Mouse (Mus musculus) megakaryocyte progenitor cell, adult 5-6 weeks (primary cell): ENCODE data around the gene Hoxa1. TPM values are rescaled to one million over a fixed set of nuclear protein-coding genes. Genes with fewer than 3 reads are reported as not detected.

Source experiments
- ATAC-seq: replicated peaks from 2 replicates; pipeline ENCODE4 v1.8.0; 2016; ENCODE audit warnings: mild to moderate bottlenecking, moderate TSS enrichment, inconsistent platforms; ENCODE audit not compliant: poor library complexity
- total RNA-seq, 2 experiments: library from RNA; stranded (forward) in 1 of 2; stranded (reverse) in 1 of 2; fragments of 157-497, 149-512 nt in 1 of 2; fragments of 200-1000 nt in 1 of 2; gene quantifications; 2 replicates each; pipeline versions ENCODE4 v1.2.3 to v1.2.4; 2015 to 2017

Gene Hoxa1
- total RNA-seq, 2 experiments from 2014 or later = 0.17 TPM; not detected in 1

DNA sequence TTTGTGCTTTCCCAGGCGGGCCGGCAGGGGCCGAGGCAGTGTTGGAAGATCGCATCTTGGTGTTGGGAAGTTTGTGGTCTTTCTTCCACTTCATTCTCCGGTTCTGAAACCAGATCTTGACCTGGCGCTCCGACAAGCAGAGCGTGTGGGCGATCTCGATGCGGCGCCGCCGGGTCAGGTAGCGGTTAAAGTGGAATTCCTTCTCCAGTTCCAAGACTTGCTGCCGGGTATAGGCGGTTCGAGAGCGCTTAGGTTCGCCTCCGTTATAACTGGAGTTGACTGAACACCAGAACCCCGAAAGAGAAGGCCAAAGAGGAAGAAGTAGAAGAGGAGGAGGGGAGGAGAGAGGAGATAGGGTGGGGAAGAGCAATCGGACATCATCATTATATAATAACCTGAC, 32.3 kb upstream of the Hoxa1 start:
- no peak for ATAC-seq

- ATAC-seq = no peak
Measured at GRCm38 (mm10) chr6:52189909-52190308, 31.8 kb upstream of the Hoxa1 start.

- ATAC-seq = no peak
Measured at GRCm38 (mm10) chr6:52189172-52189591, 31.1 kb upstream of the Hoxa1 start.

DNA sequence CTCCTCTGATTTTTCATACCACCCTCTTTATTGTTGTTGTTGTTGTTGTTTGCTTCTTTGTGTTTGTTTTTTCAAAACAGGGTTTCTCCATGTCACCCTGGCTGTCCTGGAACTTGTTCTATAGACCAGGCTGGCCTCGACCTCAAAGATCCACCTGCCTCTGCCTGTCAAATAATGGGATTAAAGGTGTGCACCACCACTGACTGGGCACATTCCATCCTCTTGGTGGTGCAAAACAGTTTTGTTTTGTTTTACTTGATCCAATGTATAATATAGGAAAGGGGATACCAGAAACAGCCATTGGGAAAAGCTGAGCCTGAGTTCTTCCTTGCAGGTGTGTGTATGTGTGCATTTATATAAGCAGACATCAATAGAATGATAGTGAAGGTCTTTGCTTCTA, 28.4 kb upstream of the Hoxa1 start:
- no peak for ATAC-seq

DNA sequence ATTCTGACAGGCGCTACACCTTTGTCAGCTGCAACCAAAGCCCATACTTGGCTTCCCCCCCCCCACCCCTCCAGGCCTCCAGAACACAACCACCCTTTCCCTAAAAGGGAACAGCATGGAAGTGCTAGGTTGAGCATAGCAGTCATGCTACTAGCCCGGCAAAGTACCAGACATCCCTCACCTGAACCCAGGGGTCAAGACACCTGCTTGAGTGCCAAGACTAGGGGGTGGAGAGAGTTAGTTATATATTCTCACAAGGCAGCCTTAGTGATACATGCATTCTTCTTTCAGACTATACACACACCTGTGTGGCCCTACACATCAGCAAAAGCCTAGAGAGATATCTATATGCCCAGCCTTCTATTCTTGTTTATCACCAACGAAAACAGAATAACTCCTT, 27.7 kb upstream of the Hoxa1 start:
- ATAC-seq = no peak

- ATAC-seq = no peak
Measured at GRCm38 (mm10) chr6:52185222-52185621, 27.1 kb upstream of the Hoxa1 start.

DNA sequence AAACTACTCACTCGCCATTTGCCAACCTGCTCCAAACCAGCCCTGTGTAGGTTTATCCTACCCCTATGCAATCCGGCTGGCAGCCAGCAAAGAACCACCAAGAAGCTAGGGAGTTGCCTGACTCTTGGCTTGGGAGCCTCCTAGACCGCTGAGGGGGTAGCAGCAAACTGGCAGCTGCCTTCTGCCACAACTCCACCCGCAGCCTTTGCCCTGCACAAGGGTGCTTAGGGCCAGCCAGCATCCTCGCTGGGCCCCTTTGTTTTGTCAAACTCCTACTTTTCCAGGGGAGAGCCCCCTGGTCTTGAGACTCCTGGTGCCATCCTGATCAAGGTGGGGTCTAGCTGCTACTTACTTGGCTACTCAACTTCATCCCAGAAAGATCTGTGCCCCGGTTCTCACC, 26.6 kb upstream of the Hoxa1 start:
- ATAC-seq = no peak

DNA sequence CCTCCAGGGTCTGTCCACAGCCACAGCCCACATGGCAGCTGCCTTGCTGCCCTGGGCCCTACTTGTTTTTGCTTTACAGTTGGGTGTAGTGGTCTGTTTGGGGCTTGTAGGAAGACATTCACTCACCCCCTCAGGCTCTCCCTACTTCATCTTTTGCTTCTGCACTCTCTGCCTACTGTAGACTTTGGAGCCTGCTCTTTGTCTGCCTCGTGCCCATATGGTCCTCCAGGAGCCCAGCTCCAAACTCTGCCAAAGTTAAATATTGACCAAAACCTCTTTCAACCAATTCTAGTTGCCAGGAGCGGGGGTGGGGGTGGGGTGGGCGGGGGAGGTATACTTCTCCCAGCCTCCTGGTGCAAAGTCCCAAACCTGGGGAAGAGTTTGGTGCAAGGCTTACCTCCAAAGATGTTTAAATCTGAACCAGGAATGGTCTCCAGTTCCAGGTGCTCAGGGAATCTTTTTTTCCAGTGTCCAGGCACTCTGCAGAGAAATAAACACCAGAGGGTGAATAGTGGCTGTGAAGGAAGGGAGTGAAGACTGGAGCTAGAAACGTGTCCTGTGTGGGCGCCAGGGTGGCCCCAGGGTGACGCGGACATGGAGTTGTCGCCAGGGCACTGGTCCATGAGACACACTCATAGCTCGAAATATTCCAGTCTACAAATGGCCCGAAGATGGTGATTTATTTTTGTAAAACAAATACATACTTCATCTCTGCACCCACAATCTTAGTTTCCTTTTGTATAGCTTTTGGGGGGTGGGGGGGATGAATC, 25.4 kb upstream of the Hoxa1 start:
- no peak for ATAC-seq

DNA sequence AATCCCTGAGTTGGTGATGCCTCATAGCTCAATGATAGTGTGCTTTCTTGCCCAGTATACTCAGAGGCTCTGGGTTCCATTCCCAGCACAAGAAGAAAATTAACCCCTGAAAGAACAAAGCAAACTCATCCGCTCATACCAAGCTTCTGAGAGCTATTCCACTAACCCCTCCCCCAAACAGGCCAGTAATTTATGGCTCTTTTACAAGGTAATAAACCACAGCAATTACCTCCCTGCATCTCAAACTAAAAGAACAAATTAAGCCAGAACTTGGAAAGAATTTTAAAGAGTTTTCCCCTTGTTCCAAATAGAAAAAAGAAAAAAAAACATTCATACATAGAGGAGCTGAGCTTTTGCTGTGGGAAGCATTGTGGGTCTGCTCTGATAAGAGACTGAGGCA, 24.7 kb upstream of the Hoxa1 start:
- ATAC-seq = no peak

- ATAC-seq = no peak
Measured at GRCm38 (mm10) chr6:52182030-52182429, 23.9 kb upstream of the Hoxa1 start.

- no peak for ATAC-seq
Measured at GRCm38 (mm10) chr6:52180726-52181125, 22.6 kb upstream of the Hoxa1 start.

GRCm38 (mm10) chr6:52180213-52180710, 22.1 kb upstream of the Hoxa1 start:
- ATAC-seq = no peak

- ATAC-seq = no peak
Measured at GRCm38 (mm10) chr6:52179690-52180089, 21.6 kb upstream of the Hoxa1 start.

DNA sequence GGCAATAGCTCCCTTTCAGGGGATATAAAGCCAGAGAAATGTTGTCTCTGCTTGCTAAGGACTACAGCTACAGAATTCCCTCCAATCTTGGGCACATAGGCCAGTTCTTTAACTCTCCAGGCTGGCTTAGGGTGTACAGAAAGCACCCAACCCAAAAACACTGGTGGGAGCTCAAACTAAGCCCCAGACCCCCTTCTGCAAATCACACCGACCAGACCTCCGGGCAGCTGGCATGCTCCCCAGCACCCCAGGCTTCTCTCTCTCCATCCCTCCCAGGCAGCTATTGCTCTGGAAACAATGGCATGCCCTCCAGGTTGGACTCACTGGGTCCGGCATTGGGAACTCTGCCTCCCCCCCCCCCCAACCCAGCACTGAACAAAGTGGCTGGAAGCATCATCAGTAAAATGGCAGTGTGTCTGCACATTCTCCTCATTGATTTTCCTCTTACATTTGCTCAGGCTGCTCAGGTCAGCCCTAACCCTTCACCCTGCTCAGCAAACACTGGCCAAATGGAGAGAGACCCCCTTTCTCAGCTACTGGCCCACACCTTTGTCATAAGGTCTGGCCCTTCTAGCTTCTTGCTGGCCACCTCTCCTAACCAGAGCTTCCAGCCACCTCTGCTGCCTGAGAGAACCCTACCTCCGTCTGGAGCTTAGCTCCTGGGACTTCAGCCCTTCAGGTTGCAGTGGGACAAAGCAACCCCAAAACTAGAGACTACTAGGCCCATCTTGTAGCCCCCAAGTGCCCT, 21.0 kb upstream of the Hoxa1 start:
- no peak for ATAC-seq

DNA sequence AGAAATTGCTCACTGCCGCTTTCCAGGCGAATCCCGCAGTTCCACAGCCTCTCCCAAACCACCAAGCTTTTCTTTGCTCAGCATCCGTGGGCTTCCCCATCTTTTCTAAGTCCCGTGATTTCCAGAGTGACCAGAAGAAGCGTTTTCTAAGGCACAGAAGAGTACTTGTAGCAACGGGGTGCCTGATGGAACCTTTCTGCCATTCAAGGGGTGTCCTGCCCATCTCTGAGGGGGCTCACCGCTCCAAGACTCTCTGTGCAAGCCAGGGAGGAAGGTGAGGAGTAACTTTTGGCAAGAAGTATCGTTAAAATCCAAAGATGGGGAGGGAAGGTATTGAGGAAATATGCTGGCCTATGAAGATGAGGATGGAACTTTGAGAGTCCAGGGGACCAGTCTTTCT, 19.7 kb upstream of the Hoxa1 start:
- ATAC-seq = no peak

GRCm38 (mm10) chr6:52177061-52177735, 19.1 kb upstream of the Hoxa1 start, which contains the start of gene 5730596B20Rik:
5730596B20Rik (plus strand) TSS chr6:52177498.
- ATAC-seq = no peak

- no peak for ATAC-seq
Measured at GRCm38 (mm10) chr6:52176391-52176790, 18.3 kb upstream of the Hoxa1 start.

GRCm38 (mm10) chr6:52175864-52176263, 17.7 kb upstream of the Hoxa1 start:
- ATAC-seq = no peak

GRCm38 (mm10) chr6:52174968-52175751, 17.0 kb upstream of the Hoxa1 start:
- no peak for ATAC-seq

GRCm38 (mm10) chr6:52173648-52174047, 15.5 kb upstream of the Hoxa1 start:
- no peak for ATAC-seq

- ATAC-seq = no peak
Measured at GRCm38 (mm10) chr6:52172501-52172900, 14.4 kb upstream of the Hoxa1 start.
